Mouse (Mus musculus) heart, embryonic 12.5 days (tissue): ENCODE measurements around the gene Gnb3. TPM values are rescaled to one million over a fixed set of nuclear protein-coding genes. Genes with fewer than 3 reads are reported as not detected.
"Not testable (repeated sequence)": the region's sequence is repeated elsewhere in the genome, so short reads cannot be mapped to it uniquely, and the experiment has no call there.

Source experiments
- ATAC-seq: fragments of 200-750 bp; cut with Nextera tagmentation; 2 replicates; pipeline ENCODE4 v1.8.0; 2017; ENCODE audit warnings: moderate TSS enrichment, moderate library complexity; ENCODE audit not compliant: insufficient number of reproducible peaks, low FRiP score
- H3K27ac ChIP-seq: fragments of 300-500 bp; sonication (generic); 2 replicates; pipeline ENCODE4 v1.5.1; 2016; ENCODE audit warnings: mild to moderate bottlenecking, moderate library complexity; ENCODE audit not compliant: poor library complexity, severe bottlenecking
- H3K27me3 ChIP-seq: fragments of 300-500 bp; sonication (generic); replicated peaks from 2 replicates; pipeline ENCODE4 v1.6.1; 2016; ENCODE audit warnings: mild to moderate bottlenecking, moderate library complexity
- H3K36me3 ChIP-seq: fragments of 300-500 bp; sonication (generic); 2 replicates; pipeline ENCODE4 v1.6.1; 2016; ENCODE audit warnings: mild to moderate bottlenecking, moderate library complexity
- H3K4me1 ChIP-seq: fragments of 300-500 bp; sonication (generic); replicated peaks from 2 replicates; pipeline ENCODE4 v1.6.1; 2016; ENCODE audit warnings: mild to moderate bottlenecking
- H3K4me2 ChIP-seq: fragments of 300-500 bp; sonication (generic); 2 replicates; pipeline ENCODE4 v1.6.1; 2016; ENCODE audit warnings: mild to moderate bottlenecking, moderate library complexity
- H3K4me3 ChIP-seq: fragments of 300-500 bp; sonication (generic); 2 replicates; pipeline ENCODE4 v1.5.1; 2016; ENCODE audit warnings: mild to moderate bottlenecking
- H3K9ac ChIP-seq: fragments of 300-500 bp; sonication (generic); 2 replicates; pipeline ENCODE4 v1.6.1; 2016; ENCODE audit warnings: mild to moderate bottlenecking, moderate library complexity
- H3K9me3 ChIP-seq: fragments of 300-500 bp; sonication (generic); replicated peaks from 2 replicates; pipeline ENCODE4 v1.6.1; 2016; ENCODE audit warnings: mild to moderate bottlenecking, moderate library complexity
- WGBS: fragments of 180-500 bp; shearing (Covaris S2); methylation state at CpG from one replicate; pipeline ENCODE4 v1.1.7; 2016; 5-methylcytosine and 5-hydroxymethylcytosine counted together
- polyA plus RNA-seq: library from polyadenylated mRNA; unstranded; fragments of >200 nt; fragmentation: Nextera tagmentation; extraction: Ambion mirVana; gene quantifications from 2 replicates; pipeline ENCODE4 v1.2.1, GENCODE M21; 2016

The Gnb3 gene
- polyA plus RNA-seq, 1 experiment from 2014 or later: 7.8 TPM

GRCm38 (mm10) chr6:124856916-124857839, 17.1 kb upstream of the Gnb3 start, which contains the start of gene P3h3:
TSS of gene P3h3 (minus strand) at chr6:124857752.
- Histone ChIP-seq H3K9me3 (no peaks in the 10 kb centered on the region), H3K4me3 (peak within 1 kb of the TSS; percentile 89), H3K4me1 (peaks cover 41% of the 10 kb centered on the region), H3K4me2 (peak within 1 kb of the TSS; percentile 96), H3K9ac (peak within 1 kb of the TSS; percentile 81), H3K27ac (peak within 1 kb of the TSS; percentile 73), H3K36me3 (peaks cover 19% of the 10 kb centered on the region; the same call in 1 of the 2 replicates), H3K27me3 (peaks cover 34% of the 10 kb centered on the region)
- ATAC-seq: peak; percentile 76
- WGBS: 2% methylated on average over 84 of the region's 86 CpGs

GRCm38 (mm10) chr6:124856321-124856720, 16.2 kb upstream of the Gnb3 start:
- 3% methylated on average over 14 of the region's 14 CpGs for WGBS
- Histone ChIP-seq H3K9me3 (no peaks in the 10 kb centered on the region), H3K4me3 (peak overlapping the region; percentile 89), H3K4me2 (peak overlapping the region; percentile 96), H3K27me3 (peaks cover 26% of the 10 kb centered on the region), H3K27ac (peak overlapping the region; percentile 73), H3K4me1 (peaks cover 35% of the 10 kb centered on the region), H3K36me3 (peaks cover 25% of the 10 kb centered on the region; the same call in 1 of the 2 replicates), H3K9ac (peak overlapping the region; percentile 81)
- ATAC-seq: peak; percentile 53; the same call in 1 of the 2 replicates

- H3K4me1 ChIP-seq: peaks cover 30% of the 10 kb centered on the region
- no peak overlapping the region for H3K27ac ChIP-seq
- no peaks in the 10 kb centered on the region for H3K9me3 ChIP-seq
- peaks cover 33% of the 10 kb centered on the region; the same call in 1 of the 2 replicates for H3K36me3 ChIP-seq
- no peak overlapping the region for H3K9ac ChIP-seq
- H3K4me3 ChIP-seq: no peak overlapping the region
- no peak for ATAC-seq
- peaks cover 20% of the 10 kb centered on the region for H3K27me3 ChIP-seq
- no peak overlapping the region for H3K4me2 ChIP-seq
- 58% methylated on average over 12 of the region's 12 CpGs for WGBS
These were observed 14.6 kb upstream of the Gnb3 start for GRCm38 (mm10) chr6:124854647-124855046.

- 49% methylated on average over 8 of the region's 8 CpGs for whole genome bisulfite sequencing
- no peaks in the 10 kb centered on the region for H3K9me3 ChIP-seq
- peaks cover 11% of the 10 kb centered on the region; the same call in 1 of the 2 replicates for H3K4me1 ChIP-seq
- H3K9ac ChIP-seq: no peak overlapping the region
- no peak for ATAC-seq
- H3K36me3 ChIP-seq: peaks cover 39% of the 10 kb centered on the region
- no peak overlapping the region for H3K4me2 ChIP-seq
- no peak overlapping the region for H3K27ac ChIP-seq
- H3K4me3 ChIP-seq: no peak overlapping the region
- no peaks in the 10 kb centered on the region for H3K27me3 ChIP-seq
These were observed 10.5 kb upstream of the Gnb3 start for GRCm38 (mm10) chr6:124850535-124850934.

- H3K36me3 ChIP-seq: peaks cover 31% of the 10 kb centered on the region
- H3K9me3 ChIP-seq: no peaks in the 10 kb centered on the region
- 11% methylated on average over 9 of the region's 9 CpGs for WGBS
- H3K27me3 ChIP-seq: no peaks in the 10 kb centered on the region
- no peak overlapping the region for H3K9ac ChIP-seq
- H3K4me3 ChIP-seq: no peak overlapping the region
- 0 out of 2 replicates have a peak, but pooled peaks cover 3% of the 10 kb centered on the region for H3K4me1 ChIP-seq
- ATAC-seq: peak; percentile 29; the same call in 1 of the 2 replicates
- no peak overlapping the region for H3K4me2 ChIP-seq
- H3K27ac ChIP-seq: no peak overlapping the region
These were observed 7.2 kb upstream of the Gnb3 start for GRCm38 (mm10) chr6:124847305-124847704.

GRCm38 (mm10) chr6:124839805-124840204, 270 bp downstream of the Gnb3 start:
- H3K27ac ChIP-seq: peak overlapping the region; percentile 58; the same call in 1 of the 2 replicates
- 5% methylated on average over 8 of the region's 8 CpGs for WGBS
- H3K4me3 ChIP-seq: 0 out of 2 replicates have a peak overlapping the region, but pooled peaks have one; percentile 0
- H3K9ac ChIP-seq: peak overlapping the region; percentile 46
- ATAC-seq: peak; percentile 27
- peak overlapping the region; percentile 56 for H3K4me2 ChIP-seq
- H3K36me3 ChIP-seq: peaks cover 19% of the 10 kb centered on the region
- peaks cover 37% of the 10 kb centered on the region for H3K4me1 ChIP-seq
- H3K27me3 ChIP-seq: no peaks in the 10 kb centered on the region
- no peaks in the 10 kb centered on the region for H3K9me3 ChIP-seq

- Histone ChIP-seq H3K36me3 (peaks cover 33% of the 10 kb centered on the region), H3K27ac (no peak overlapping the region), H3K4me3 (no peak overlapping the region), H3K4me2 (no peak overlapping the region), H3K27me3 (no peaks in the 10 kb centered on the region), H3K9ac (no peak overlapping the region), H3K9me3 (no peaks in the 10 kb centered on the region), H3K4me1 (peaks cover 37% of the 10 kb centered on the region)
- WGBS: 68% methylated on average over 7 of the region's 7 CpGs
- ATAC-seq: no peak
These were observed 3.7 kb downstream of the Gnb3 start for GRCm38 (mm10) chr6:124836411-124836810.

GRCm38 (mm10) chr6:124835531-124835930, 4.5 kb downstream of the Gnb3 start:
- Histone ChIP-seq H3K4me3 (no peak overlapping the region), H3K9ac (peak overlapping the region; percentile 21; the same call in 1 of the 2 replicates), H3K4me2 (no peak overlapping the region), H3K27ac (no peak overlapping the region), H3K27me3 (no peaks in the 10 kb centered on the region), H3K9me3 (no peaks in the 10 kb centered on the region), H3K4me1 (peaks cover 37% of the 10 kb centered on the region), H3K36me3 (peaks cover 33% of the 10 kb centered on the region)
- ATAC-seq: no peak
- WGBS: 43% methylated on average over 10 of the region's 10 CpGs

- H3K9ac ChIP-seq: no peak overlapping the region
- ATAC-seq: no peak
These were observed 5.5 kb downstream of the Gnb3 start for GRCm38 (mm10) chr6:124834512-124835081.

GRCm38 (mm10) chr6:124831649-124832048, 8.4 kb downstream of the Gnb3 start:
- H3K27ac ChIP-seq: no peak overlapping the region
- no peak for ATAC-seq
- H3K27me3 ChIP-seq: no peaks in the 10 kb centered on the region
- H3K4me2 ChIP-seq: no peak overlapping the region
- H3K9me3 ChIP-seq: no peaks in the 10 kb centered on the region
- peaks cover 33% of the 10 kb centered on the region for H3K4me1 ChIP-seq
- 96% methylated on average over 8 of the region's 8 CpGs for WGBS
- no peak overlapping the region for H3K4me3 ChIP-seq
- H3K9ac ChIP-seq: no peak overlapping the region
- H3K36me3 ChIP-seq: peaks cover 33% of the 10 kb centered on the region

More at GRCm38 (mm10) chr6:124834512-124835081, 5.5 kb downstream of the Gnb3 start:
- no peaks in the 10 kb centered on the region for H3K27me3 ChIP-seq
- peaks cover 31% of the 10 kb centered on the region for H3K4me1 ChIP-seq
- H3K4me3 ChIP-seq: no peak overlapping the region
- no peak overlapping the region for H3K4me2 ChIP-seq
- WGBS: 82% methylated on average over 6 of the region's 6 CpGs
- no peak overlapping the region for H3K27ac ChIP-seq
- peaks cover 33% of the 10 kb centered on the region for H3K36me3 ChIP-seq
- no peaks in the 10 kb centered on the region for H3K9me3 ChIP-seq

GRCm38 (mm10) chr6:124831199-124831598, 8.9 kb downstream of the Gnb3 start:
- peak overlapping the region; percentile 10 for H3K4me3 ChIP-seq
- H3K27me3 ChIP-seq, H3K9ac ChIP-seq, H3K27ac ChIP-seq, H3K9me3 ChIP-seq, ATAC-seq: not testable (repeated sequence)
- H3K36me3 ChIP-seq: peaks cover 34% of the 10 kb centered on the region
- peaks cover 29% of the 10 kb centered on the region for H3K4me1 ChIP-seq
- 97% methylated on average over 4 of the region's 4 CpGs for WGBS
- H3K4me2 ChIP-seq: peak overlapping the region; percentile 81
